Mouse (Mus musculus) thymus, adult 2 months (tissue): ENCODE results near the gene Gm609. TPM values are rescaled to one million over a fixed set of nuclear protein-coding genes. Genes with fewer than 3 reads are reported as not detected.

Source experiments
- DNase-seq: peaks from one replicate; pipeline ENCODE4 v3.0.0; 2021
- H3K27ac ChIP-seq: fragments of 200-500 bp; 2 replicates; pipeline ENCODE4 v1.5.1; 2012; ENCODE audit warnings: low read length, control low read depth; ENCODE audit not compliant: control insufficient read depth, insufficient read depth
- H3K27me3 ChIP-seq: fragments of 200-500 bp; 2 replicates; pipeline ENCODE4 v1.6.1; 2012; ENCODE audit warnings: mild to moderate bottlenecking, low read length, moderate library complexity, mixed read lengths; ENCODE audit not compliant: control insufficient read depth, insufficient read depth
- H3K36me3 ChIP-seq: fragments of 200-500 bp; 2 replicates; pipeline ENCODE4 v1.6.1; 2012; ENCODE audit warnings: mild to moderate bottlenecking, low read length, moderate library complexity; ENCODE audit not compliant: control insufficient read depth, insufficient read depth
- H3K4me1 ChIP-seq: fragments of 200-500 bp; replicated peaks from 2 replicates; pipeline ENCODE4 v1.6.1; 2012; ENCODE audit warnings: low read length; ENCODE audit not compliant: control insufficient read depth, insufficient read depth
- H3K4me3 ChIP-seq: fragments of 200-500 bp; 2 replicates; pipeline ENCODE4 v1.5.1; 2012; ENCODE audit warnings: mild to moderate bottlenecking, low read length, control low read depth, moderate library complexity; ENCODE audit not compliant: control insufficient read depth, insufficient read depth
- CTCF ChIP-seq: fragments of 200-500 bp; IDR thresholded peaks from 2 replicates; pipeline ENCODE4 v1.5.1; 2012; ENCODE audit warnings: mild to moderate bottlenecking, control low read depth, low read length, moderate library complexity, borderline replicate concordance; ENCODE audit not compliant: control insufficient read depth, poor library complexity, insufficient read depth; ENCODE audit errors: extremely low read depth
- POLR2A ChIP-seq: fragments of 200-500 bp; IDR thresholded peaks from 2 replicates; pipeline ENCODE4 v1.6.1; 2012; ENCODE audit warnings: mild to moderate bottlenecking, low read length, control low read depth, moderate library complexity; ENCODE audit not compliant: control insufficient read depth, poor library complexity, insufficient read depth; ENCODE audit errors: extremely low read depth
- WGBS: fragments of 180-500 bp; shearing (Covaris S2); methylation state at CpG from one replicate; pipeline ENCODE4 v1.1.7; 2018; 5-methylcytosine and 5-hydroxymethylcytosine counted together
- polyA plus RNA-seq: library from polyadenylated mRNA; depleted of rRNA; stranded (reverse); fragments of >200 nt; gene quantifications from 2 replicates; pipeline ENCODE4 v1.2.3, GENCODE M21; 2012

The Gm609 gene
- polyA plus RNA-seq, 1 experiment = 0.04 TPM

- Histone ChIP-seq H3K27me3 (no peaks in the 10 kb centered on the region), H3K27ac (no peak overlapping the region), H3K4me1 (no peaks in the 10 kb centered on the region; the same call in 1 of the 2 replicates), H3K36me3 (no peaks in the 10 kb centered on the region), H3K4me3 (no peak overlapping the region)
- DNase-seq = no peak
- TF ChIP-seq POLR2A (no peak), CTCF (no peak)
- 89% methylated on average over 3 of the region's 3 CpGs for WGBS
Measured at GRCm38 (mm10) chr16:45378959-45379358, 113.8 kb downstream of the Gm609 start.

- WGBS = 95% methylated on average over 5 of the region's 5 CpGs
Measured at GRCm38 (mm10) chr16:45378147-45378943, 114.4 kb downstream of the Gm609 start.

GRCm38 (mm10) chr16:45377332-45377731 is 115.4 kb downstream of the Gm609 start:
- no peak for DNase-seq
- TF ChIP-seq POLR2A (no peak), CTCF (no peak)
- H3K27ac ChIP-seq = no peak overlapping the region
- no peaks in the 10 kb centered on the region for H3K36me3 ChIP-seq
- H3K4me1 ChIP-seq = no peaks in the 10 kb centered on the region
- H3K4me3 ChIP-seq = no peak overlapping the region
- 92% methylated on average over 4 of the region's 4 CpGs for WGBS
- H3K27me3 ChIP-seq = no peaks in the 10 kb centered on the region

More at GRCm38 (mm10) chr16:45378147-45378943, 114.4 kb downstream of the Gm609 start:
- no peaks in the 10 kb centered on the region for H3K36me3 ChIP-seq
- no peak overlapping the region for H3K4me3 ChIP-seq
- no peak overlapping the region for H3K27ac ChIP-seq
- DNase-seq = no peak
- H3K4me1 ChIP-seq = no peaks in the 10 kb centered on the region; the same call in 1 of the 2 replicates
- H3K27me3 ChIP-seq = no peaks in the 10 kb centered on the region
- TF ChIP-seq POLR2A (no peak), CTCF (no peak)

- no peak for DNase-seq
- H3K27ac ChIP-seq = no peak overlapping the region
- H3K4me3 ChIP-seq = no peak overlapping the region
- no peaks in the 10 kb centered on the region for H3K36me3 ChIP-seq
- H3K4me1 ChIP-seq = no peaks in the 10 kb centered on the region
- no peaks in the 10 kb centered on the region for H3K27me3 ChIP-seq
- 88% methylated on average over 2 of the region's 2 CpGs for WGBS
- no peak for TF ChIP-seq CTCF
- TF ChIP-seq POLR2A = no peak
Measured at GRCm38 (mm10) chr16:45376812-45377211, 116.0 kb downstream of the Gm609 start.

GRCm38 (mm10) chr16:45376294-45376693 is 116.5 kb downstream of the Gm609 start:
- DNase-seq = no peak
- no peak for TF ChIP-seq POLR2A
- no peak for TF ChIP-seq CTCF
- WGBS = 77% methylated on average over 4 of the region's 4 CpGs
- no peaks in the 10 kb centered on the region for H3K4me1 ChIP-seq
- H3K27me3 ChIP-seq = no peaks in the 10 kb centered on the region
- no peak overlapping the region for H3K27ac ChIP-seq
- no peaks in the 10 kb centered on the region for H3K36me3 ChIP-seq
- no peak overlapping the region for H3K4me3 ChIP-seq

- Histone ChIP-seq H3K4me3 (no peak overlapping the region), H3K27me3 (no peaks in the 10 kb centered on the region), H3K36me3 (no peaks in the 10 kb centered on the region), H3K4me1 (no peaks in the 10 kb centered on the region), H3K27ac (no peak overlapping the region)
- 90% methylated on average over 2 of the region's 2 CpGs for WGBS
- no peak for DNase-seq
- TF ChIP-seq CTCF = no peak
Measured at GRCm38 (mm10) chr16:45375506-45376225, 117.1 kb downstream of the Gm609 start.
